Mouse (Mus musculus) olfactory bulb, adult 2 months (tissue): ENCODE data around the gene Trpv4. TPM values are rescaled to one million over a fixed set of nuclear protein-coding genes. Genes with fewer than 3 reads are reported as not detected.
A peak's percentile ranks its signal among the peaks of the same experiment; 100 is the strongest.

Experiments
- H3K27ac ChIP-seq: fragments of 200-500 bp; 2 replicates; pipeline ENCODE4 v1.5.1; 2012; ENCODE audit warnings: low read depth, low read length; ENCODE audit not compliant: insufficient read depth
- H3K4me1 ChIP-seq: fragments of 200-500 bp; 2 replicates; pipeline ENCODE4 v1.6.1; 2012; ENCODE audit warnings: low read length; ENCODE audit not compliant: control insufficient read depth, insufficient read depth
- H3K4me3 ChIP-seq: fragments of 200-500 bp; 2 replicates; pipeline ENCODE4 v1.5.1; 2012; ENCODE audit warnings: mild to moderate bottlenecking, low read depth, low read length, moderate library complexity; ENCODE audit not compliant: insufficient read depth
- CTCF ChIP-seq: fragments of 200-500 bp; IDR thresholded peaks from 2 replicates; pipeline ENCODE4 v1.5.1; 2012; ENCODE audit warnings: low read depth, mild to moderate bottlenecking, low read length, moderate library complexity; ENCODE audit not compliant: insufficient read depth
- POLR2A ChIP-seq: fragments of 200-500 bp; IDR thresholded peaks from 2 replicates; pipeline ENCODE4 v1.6.1; 2012; ENCODE audit warnings: mild to moderate bottlenecking, low read depth, low read length, moderate library complexity; ENCODE audit not compliant: insufficient read depth
- WGBS: fragments of 180-500 bp; shearing (Covaris S2); methylation state at CpG from one replicate; pipeline ENCODE4 v1.1.7; 2018; 5-methylcytosine and 5-hydroxymethylcytosine counted together
- polyA plus RNA-seq: library from polyadenylated mRNA; stranded (reverse); fragments of >200 nt; gene quantifications from 2 replicates; pipeline ENCODE4 v1.2.4, GENCODE M21; 2012; ENCODE audit warnings: low replicate concordance; ENCODE audit not compliant: missing spikeins, insufficient read depth, insufficient read length

The Trpv4 gene
- polyA plus RNA-seq, 1 experiment, result not detected

DNA sequence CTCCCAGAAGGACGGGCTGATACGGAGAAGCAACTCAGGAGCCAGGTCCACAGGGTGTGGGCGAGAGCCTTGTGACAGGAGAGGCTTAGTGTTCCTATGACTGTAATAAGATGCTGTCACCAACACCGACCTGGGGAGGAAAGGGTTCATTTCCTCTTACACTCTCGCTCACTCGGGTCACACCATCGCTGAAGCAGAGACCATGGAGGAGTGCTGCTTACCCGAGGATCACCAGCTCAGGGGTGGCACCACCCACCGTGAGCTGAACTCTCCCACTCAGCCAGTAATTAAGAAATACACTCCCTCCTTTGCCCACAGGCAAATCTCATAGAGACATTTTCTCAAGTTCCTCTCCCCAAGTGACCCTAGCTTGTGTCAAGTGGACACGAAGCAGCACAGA is 69.8 kb downstream of the Trpv4 start:
- TF ChIP-seq CTCF (no peak), POLR2A (no peak)
- Histone ChIP-seq H3K4me3 (no peak overlapping the region), H3K4me1 (peaks cover 82% of the 10 kb centered on the region), H3K27ac (no peak overlapping the region)
- WGBS, result 34% methylated on average over 10 of the region's 10 CpGs

DNA sequence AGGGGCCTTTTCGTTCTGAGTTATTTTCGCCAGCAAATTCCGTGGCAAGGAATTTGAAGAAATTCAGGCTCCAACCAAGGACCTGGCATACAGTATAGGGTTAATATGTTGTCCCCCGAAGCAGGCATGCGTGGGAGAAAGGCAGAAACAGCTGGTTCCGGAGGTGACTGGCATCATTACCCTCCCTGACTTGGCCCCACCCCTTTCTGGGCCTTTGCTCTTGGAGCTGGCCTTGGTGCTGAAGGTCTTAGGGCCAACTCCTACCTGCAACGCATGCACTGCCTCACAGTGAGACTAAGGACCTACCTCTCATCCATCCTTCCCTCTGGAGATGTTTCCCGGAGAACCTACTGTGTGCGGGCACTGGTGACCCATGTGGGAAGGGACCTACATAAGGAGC is 70.3 kb downstream of the Trpv4 start:
- Histone ChIP-seq H3K27ac (no peak overlapping the region), H3K4me1 (peaks cover 84% of the 10 kb centered on the region), H3K4me3 (no peak overlapping the region)
- 56% methylated on average over 9 of the region's 9 CpGs for WGBS
- TF ChIP-seq POLR2A (no peak), CTCF (no peak)

DNA sequence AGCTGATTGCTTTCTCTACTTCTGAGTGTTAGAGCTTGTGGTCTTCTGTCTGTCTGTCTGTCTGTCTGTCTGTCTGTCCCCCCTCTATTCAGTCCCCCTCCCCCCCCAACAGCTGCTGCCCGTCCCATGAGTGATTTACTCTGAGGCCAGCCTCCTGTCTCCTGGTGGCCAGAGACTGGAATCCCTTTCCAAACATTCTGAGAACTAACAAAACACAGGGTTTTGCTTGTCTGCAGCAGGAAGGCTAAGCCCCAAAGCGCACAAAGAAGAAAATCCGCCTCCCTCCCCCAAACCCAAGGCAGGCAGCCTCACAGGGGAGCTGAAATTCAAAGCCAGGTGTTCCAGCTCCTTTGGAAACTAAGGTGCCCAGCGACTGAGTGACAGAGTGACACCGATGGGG is 72.5 kb downstream of the Trpv4 start:
- Histone ChIP-seq H3K4me3 (no peak overlapping the region), H3K27ac (no peak overlapping the region), H3K4me1 (peaks cover 82% of the 10 kb centered on the region)
- TF ChIP-seq CTCF (no peak), POLR2A (no peak)
- 35% methylated on average over 5 of the region's 5 CpGs for WGBS

DNA sequence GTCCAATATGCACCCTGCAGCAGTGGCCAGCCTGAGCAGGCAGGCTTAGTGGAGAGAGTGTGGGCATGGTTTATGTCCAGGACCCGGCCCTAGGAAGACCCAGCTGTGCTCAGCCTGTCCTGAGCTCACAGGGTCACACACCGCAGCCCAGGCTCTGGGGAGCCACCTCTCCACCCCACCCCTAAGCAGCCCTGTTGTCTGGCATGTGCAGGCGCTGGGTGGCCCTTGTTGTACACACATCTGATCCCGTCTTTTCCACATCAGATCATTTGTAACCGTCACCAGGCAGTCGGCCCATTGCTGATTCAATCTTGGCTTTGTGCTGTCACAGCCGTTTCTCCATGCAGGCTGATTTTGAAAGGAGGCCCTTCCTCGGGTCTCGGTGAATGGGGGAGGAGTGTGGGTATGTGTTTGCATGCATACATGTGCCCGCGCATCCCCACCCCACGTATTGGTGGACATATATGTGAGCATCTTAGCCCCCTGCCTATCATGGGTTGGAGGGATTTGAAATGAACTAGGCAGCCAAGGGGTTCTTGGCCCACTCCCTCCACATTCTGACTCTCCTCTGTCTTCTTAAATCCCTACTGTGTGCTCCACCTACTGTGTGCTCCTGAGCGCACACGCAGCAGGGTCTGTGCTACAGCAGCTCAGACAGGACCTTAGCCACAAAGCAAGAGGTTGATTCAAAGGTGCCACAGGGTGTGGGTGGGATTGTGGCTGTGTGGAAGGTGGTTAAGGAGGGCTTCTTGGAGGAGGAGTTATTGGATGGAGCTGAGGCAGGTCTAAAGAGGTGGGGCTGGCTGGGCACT is 73.7 kb downstream of the Trpv4 start:
- TF ChIP-seq POLR2A, result no peak
- no peak for TF ChIP-seq CTCF

DNA sequence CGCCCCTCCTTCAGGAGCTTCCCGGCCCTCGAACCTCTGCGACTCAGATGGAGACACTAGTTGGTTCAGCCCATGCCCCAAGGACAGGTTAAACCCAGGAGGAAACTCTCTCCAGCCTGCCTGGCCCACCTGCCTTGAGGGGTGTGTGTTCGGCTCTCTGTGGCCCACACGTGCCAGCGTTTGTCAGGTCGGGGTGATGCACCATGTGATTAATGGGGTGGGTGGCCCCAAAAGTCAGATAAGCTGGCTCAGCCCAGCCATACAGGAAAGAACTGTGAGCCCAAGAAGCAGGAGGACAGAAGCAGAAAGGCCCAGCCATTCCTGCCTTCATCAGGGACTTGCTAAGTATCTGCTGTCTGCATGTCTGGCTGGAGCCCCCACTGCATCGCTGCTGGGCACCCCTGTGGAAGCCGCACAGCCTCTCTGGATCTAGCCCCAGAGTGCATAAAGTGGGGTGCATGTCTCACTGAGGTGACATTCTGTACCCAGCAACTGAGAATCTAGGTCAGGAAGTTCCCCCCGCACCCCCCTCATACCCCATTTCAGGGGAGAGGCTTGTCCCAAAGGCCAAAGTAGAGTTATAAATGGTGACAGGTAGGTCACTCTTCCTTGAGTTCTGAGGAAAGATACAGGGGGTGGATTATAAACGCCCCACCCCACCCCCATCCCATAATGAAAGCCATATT is 74.6 kb downstream of the Trpv4 start:
- H3K27ac ChIP-seq, result no peak overlapping the region
- 74% methylated on average over 12 of the region's 12 CpGs for WGBS
- peaks cover 78% of the 10 kb centered on the region for H3K4me1 ChIP-seq
- no peak overlapping the region for H3K4me3 ChIP-seq
- TF ChIP-seq POLR2A, result no peak
- TF ChIP-seq CTCF, result no peak

More for the DNA sequence above, 73.7 kb downstream of the Trpv4 start:
- H3K27ac ChIP-seq, result no peak overlapping the region
- H3K4me1 ChIP-seq, result peaks cover 78% of the 10 kb centered on the region
- H3K4me3 ChIP-seq, result no peak overlapping the region
- WGBS, result 68% methylated on average over 14 of the region's 14 CpGs

DNA sequence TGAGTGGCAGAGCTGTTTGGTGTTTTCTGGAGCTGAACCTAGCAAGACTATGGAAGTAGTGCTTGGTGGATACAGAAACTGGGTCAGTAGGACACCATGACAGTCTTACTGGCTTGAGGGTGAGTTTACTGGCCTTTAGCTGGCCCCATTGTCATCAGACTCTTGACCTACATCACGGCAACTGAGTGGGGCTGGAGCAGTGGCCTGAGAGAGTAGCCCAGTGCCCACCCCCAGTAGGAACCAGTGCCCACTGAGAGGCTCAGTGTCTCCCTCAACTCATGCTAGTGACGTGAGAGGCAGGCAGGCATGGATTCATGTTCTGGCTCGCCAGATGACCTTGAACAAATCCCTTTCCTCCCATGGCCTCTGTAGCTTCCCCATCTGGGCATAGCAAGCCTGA is 75.2 kb downstream of the Trpv4 start:
- Histone ChIP-seq H3K4me3 (no peak overlapping the region), H3K27ac (no peak overlapping the region), H3K4me1 (peaks cover 77% of the 10 kb centered on the region)
- no peak for TF ChIP-seq POLR2A
- TF ChIP-seq CTCF, result no peak
- WGBS, result 80% methylated on average over 3 of the region's 3 CpGs

DNA sequence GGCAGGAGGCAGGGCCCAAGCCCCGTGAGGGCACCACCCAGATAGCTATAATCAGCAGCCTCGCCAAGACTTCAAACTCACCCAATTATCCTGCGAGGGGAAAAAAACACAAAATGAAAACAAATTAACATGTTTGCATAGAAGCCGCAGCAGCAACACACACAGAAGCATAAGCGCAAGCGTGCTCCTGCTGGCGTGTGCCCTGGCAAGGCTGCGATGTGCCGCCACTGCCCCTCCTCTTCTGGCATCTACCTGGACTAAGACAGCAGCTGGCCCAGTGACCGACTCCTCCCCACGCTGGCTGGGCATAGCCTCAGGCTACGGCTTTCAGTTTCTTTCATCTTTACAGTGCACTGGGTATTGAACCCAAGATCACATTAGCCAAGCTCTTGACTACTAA is 76.7 kb downstream of the Trpv4 start:
- 20% methylated on average over 12 of the region's 12 CpGs for WGBS
- TF ChIP-seq CTCF, result no peak
- TF ChIP-seq POLR2A, result no peak
- H3K4me1 ChIP-seq, result peaks cover 87% of the 10 kb centered on the region
- H3K4me3 ChIP-seq, result no peak overlapping the region
- no peak overlapping the region for H3K27ac ChIP-seq

DNA sequence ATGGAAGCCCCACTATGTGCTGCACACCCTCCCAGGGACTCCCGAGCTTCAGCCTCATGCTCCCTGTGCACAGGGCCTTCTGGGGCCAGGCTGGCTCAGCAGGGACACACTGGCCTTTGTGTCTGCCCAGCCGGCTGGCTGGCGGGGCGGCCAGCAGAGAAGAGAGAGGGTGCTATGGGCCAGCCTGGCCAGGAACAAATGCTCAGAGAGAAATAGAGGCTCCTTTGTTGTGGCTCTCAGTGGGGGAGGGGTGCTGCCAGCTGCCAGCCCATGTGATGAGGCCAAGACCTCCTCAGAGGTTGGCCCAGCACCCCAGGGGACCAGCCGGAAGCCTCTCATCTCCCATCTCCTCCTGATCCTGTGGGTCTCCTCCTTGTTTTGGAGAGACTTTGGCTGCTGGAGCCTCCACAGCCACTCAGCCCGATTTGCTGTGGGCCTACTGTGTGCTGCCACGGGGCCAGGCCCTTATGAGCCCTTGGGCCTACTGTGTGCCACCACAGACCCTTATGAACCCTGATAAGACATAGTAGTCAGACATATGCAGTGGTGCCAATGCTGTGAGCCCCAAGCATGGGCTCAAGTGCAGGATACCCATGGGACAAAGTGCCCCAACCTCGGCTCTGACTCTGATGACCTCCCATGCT is 78.4 kb downstream of the Trpv4 start:
- H3K27ac ChIP-seq, result 0 out of 2 replicates have a peak overlapping the region, but pooled peaks have one; percentile 20
- 64% methylated on average over 8 of the region's 8 CpGs for WGBS
- no peak for TF ChIP-seq CTCF
- no peak for TF ChIP-seq POLR2A
- peaks cover 87% of the 10 kb centered on the region for H3K4me1 ChIP-seq
- H3K4me3 ChIP-seq, result no peak overlapping the region

DNA sequence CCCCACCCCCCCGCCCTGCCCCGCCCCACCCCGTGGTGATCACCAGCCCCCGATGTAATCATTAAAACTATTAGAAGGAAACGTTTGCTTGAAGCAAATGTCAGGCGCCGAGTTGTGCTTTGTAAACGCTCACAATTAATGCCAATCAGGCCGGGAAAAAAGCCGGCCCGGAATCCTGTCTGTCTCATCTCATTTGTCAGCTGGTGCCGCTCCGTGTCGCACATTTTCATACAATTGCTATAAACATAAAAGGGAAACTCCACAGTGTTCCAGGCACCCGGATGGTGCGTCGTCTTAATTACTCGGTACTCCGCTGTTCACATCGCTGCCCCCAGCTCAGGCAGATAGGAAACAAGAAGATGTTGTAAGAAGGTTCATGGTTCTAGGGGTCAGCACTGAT is 79.9 kb downstream of the Trpv4 start:
- WGBS, result 54% methylated on average over 20 of the region's 20 CpGs
- Histone ChIP-seq H3K4me3 (no peak overlapping the region), H3K27ac (no peak overlapping the region), H3K4me1 (peaks cover 87% of the 10 kb centered on the region)
- no peak for TF ChIP-seq POLR2A
